Mouse (Mus musculus): ENCODE data around the gene Kcnv2. TPM values are rescaled to one million over a fixed set of nuclear protein-coding genes. Genes with fewer than 3 reads are reported as not detected.
A peak's percentile ranks its signal among the peaks of the same experiment; 100 is the strongest.

Gene Kcnv2
- not detected in 2 replicates for polyA plus RNA-seq (2015; fragmentation: Nextera tagmentation; extraction: Ambion mirVana)

DNA sequence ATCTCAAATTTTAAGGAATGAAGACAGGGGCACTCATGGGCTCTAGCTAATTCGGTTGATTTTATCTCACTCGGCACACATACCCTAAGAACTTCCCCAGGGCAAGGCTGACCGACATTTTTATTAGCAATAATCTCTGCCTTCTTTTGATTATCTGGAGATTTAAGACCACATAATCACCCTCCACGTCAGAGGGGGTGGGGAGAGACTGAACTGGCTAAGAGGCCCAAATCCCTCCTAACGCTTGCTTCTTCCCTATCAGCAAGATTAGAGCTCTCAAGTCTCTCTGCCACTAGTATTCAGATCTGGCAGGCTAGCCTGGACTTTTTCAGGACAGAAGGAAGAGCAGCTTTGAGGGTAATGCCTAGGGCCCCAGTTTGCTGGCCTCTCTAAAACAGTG, at the start of gene Kcnv2:
Gene Kcnv2, plus strand, starts transcription at position 308 of the 400 bp plus-strand sequence.
- H3K9me3 ChIP-seq (replicated peaks): no peaks in the 10 kb centered on the region
- H3K4me3 ChIP-seq (replicated peaks): no peak within 1 kb of the TSS
- H3K9ac ChIP-seq: no peak within 1 kb of the TSS
- no peak within 1 kb of the TSS for H3K4me2 ChIP-seq (replicated peaks)
- no peaks in the 10 kb centered on the region for H3K4me1 ChIP-seq
- ATAC-seq (ENCODE audit: insufficient number of reproducible peaks, low FRiP score, low TSS enrichment, low read depth): no peak
- no peak within 1 kb of the TSS for H3K27ac ChIP-seq (replicated peaks)
- no peaks in the 10 kb centered on the region for H3K27me3 ChIP-seq
- no peaks in the 10 kb centered on the region for H3K36me3 ChIP-seq
- 33% methylated on average over 5 of the region's 5 CpGs for WGBS

DNA sequence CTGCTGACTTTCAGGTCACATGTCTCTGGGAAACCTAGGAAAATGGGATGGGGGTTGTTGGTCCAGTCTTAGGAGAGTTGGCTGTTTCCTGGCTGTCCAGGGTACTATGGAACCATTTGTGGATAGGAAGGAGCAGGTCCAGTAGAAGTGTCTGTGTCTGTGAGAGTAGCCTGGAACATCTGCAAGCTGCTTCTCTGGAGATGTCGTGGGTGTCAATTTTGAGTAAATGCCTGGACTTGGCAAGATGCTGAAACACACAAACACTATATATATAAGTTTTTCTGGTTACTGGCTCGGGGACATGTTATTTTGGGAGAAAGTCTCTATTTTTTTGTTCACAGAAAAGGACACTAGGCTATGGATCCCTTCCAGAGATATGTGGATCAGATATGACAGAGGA, 49.0 kb upstream of the Kcnv2 start:
- 67% methylated on average over 2 of the region's 2 CpGs for WGBS
- H3K27ac ChIP-seq (replicated peaks): no peak overlapping the region
- H3K9me3 ChIP-seq (replicated peaks): no peaks in the 10 kb centered on the region
- no peaks in the 10 kb centered on the region for H3K4me1 ChIP-seq
- no peak overlapping the region for H3K4me2 ChIP-seq (replicated peaks)
- H3K9ac ChIP-seq: no peak overlapping the region
- no peak overlapping the region for H3K4me3 ChIP-seq (replicated peaks)
- no peak for ATAC-seq (ENCODE audit: insufficient number of reproducible peaks, low FRiP score, low TSS enrichment, low read depth)
- no peaks in the 10 kb centered on the region for H3K36me3 ChIP-seq
- H3K27me3 ChIP-seq: no peaks in the 10 kb centered on the region

DNA sequence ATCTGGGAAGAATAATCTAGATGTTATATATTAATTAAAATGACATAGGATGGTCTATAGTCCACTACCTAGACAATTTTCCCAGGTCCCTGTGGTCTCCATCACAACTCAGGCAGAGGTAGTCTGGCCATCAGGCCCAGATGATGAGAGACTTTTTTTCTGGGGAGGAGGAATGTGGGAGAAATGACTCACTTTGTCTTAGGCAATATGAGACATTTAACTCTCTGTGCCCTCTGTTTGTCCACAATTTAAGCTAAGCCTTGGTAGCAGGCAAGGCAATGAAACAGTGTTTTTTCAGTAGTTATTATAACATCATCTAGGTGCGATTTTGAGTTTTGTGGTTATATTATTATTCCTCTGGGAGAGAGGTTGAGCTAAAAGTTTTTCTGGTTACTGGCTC, 48.0 kb upstream of the Kcnv2 start:
- H3K4me2 ChIP-seq (replicated peaks): no peak overlapping the region
- no peak overlapping the region for H3K9ac ChIP-seq
- no peaks in the 10 kb centered on the region for H3K27me3 ChIP-seq
- ATAC-seq (ENCODE audit: insufficient number of reproducible peaks, low FRiP score, low TSS enrichment, low read depth): no peak
- H3K4me3 ChIP-seq (replicated peaks): no peak overlapping the region
- no peaks in the 10 kb centered on the region for H3K9me3 ChIP-seq (replicated peaks)
- no peaks in the 10 kb centered on the region for H3K4me1 ChIP-seq
- WGBS: 87% methylated on average over 1 of the region's 1 CpGs
- H3K27ac ChIP-seq (replicated peaks): no peak overlapping the region
- no peaks in the 10 kb centered on the region for H3K36me3 ChIP-seq

GRCm38 (mm10) chr19:27279174-27279573, 43.2 kb upstream of the Kcnv2 start:
- Histone ChIP-seq H3K9ac (no peak overlapping the region), H3K4me2 (replicated peaks) (no peak overlapping the region), H3K4me3 (replicated peaks) (no peak overlapping the region), H3K4me1 (no peaks in the 10 kb centered on the region), H3K9me3 (replicated peaks) (no peaks in the 10 kb centered on the region), H3K36me3 (no peaks in the 10 kb centered on the region), H3K27me3 (no peaks in the 10 kb centered on the region), H3K27ac (replicated peaks) (no peak overlapping the region)
- 81% methylated on average over 2 of the region's 2 CpGs for WGBS
- ATAC-seq (ENCODE audit: insufficient number of reproducible peaks, low FRiP score, low TSS enrichment, low read depth): no peak

DNA sequence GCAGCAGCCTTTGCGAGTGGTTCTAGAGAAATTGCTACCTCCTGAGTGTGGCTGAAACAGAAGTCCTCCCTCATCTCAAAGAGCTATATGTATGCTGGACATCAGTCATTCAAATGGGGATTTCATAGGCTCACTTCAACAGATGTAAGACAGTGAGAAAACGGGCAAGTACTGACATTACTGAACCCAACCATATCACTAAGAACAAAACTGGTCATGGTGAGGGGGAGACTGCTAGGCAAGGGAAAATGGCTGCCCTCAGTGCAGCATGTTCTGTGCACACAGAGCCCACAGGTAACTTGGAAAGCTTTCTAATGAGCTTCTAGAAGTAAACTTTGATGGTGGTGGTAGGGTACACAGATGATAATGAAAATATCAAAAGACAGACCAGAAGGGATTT, 12.3 kb upstream of the Kcnv2 start:
- Histone ChIP-seq H3K36me3 (no peaks in the 10 kb centered on the region), H3K4me3 (replicated peaks) (no peak overlapping the region), H3K9ac (no peak overlapping the region), H3K27ac (replicated peaks) (no peak overlapping the region), H3K27me3 (no peaks in the 10 kb centered on the region), H3K4me1 (no peaks in the 10 kb centered on the region), H3K9me3 (replicated peaks) (no peaks in the 10 kb centered on the region), H3K4me2 (replicated peaks) (no peak overlapping the region)
- no peak for ATAC-seq (ENCODE audit: insufficient number of reproducible peaks, low FRiP score, low TSS enrichment, low read depth)
- 93% methylated on average over 2 of the region's 2 CpGs for WGBS

DNA sequence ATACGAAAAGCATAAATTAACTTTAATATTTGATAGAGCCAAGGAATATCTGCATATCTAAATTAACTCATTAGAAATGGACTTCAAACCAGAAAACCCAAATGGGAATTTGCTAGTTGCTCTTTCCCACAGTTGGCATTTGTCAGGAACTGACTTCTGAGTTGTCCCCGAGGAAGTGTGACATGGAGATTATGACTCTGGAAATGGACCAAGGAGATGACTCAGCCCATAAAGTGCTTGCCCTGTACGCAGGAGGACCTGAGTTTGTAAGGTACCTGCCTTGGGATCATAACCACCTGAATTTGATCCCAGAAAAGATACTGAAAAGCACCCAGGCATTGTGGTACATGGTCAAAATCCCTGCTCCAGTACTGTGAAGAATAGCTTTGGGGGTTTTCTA, 11.1 kb upstream of the Kcnv2 start:
- no peak for ATAC-seq (ENCODE audit: insufficient number of reproducible peaks, low FRiP score, low TSS enrichment, low read depth)
- WGBS: 83% methylated on average over 3 of the region's 3 CpGs
- Histone ChIP-seq H3K27me3 (no peaks in the 10 kb centered on the region), H3K27ac (replicated peaks) (no peak overlapping the region), H3K4me3 (replicated peaks) (no peak overlapping the region), H3K36me3 (no peaks in the 10 kb centered on the region), H3K4me2 (replicated peaks) (no peak overlapping the region), H3K9ac (no peak overlapping the region), H3K9me3 (replicated peaks) (no peaks in the 10 kb centered on the region), H3K4me1 (no peaks in the 10 kb centered on the region)

- WGBS: 86% methylated on average over 11 of the region's 11 CpGs
- H3K27ac ChIP-seq (replicated peaks): no peak overlapping the region
- no peak overlapping the region for H3K9ac ChIP-seq
- H3K9me3 ChIP-seq (replicated peaks): no peaks in the 10 kb centered on the region
- no peaks in the 10 kb centered on the region for H3K36me3 ChIP-seq
- ATAC-seq (ENCODE audit: insufficient number of reproducible peaks, low FRiP score, low TSS enrichment, low read depth): no peak
- H3K4me3 ChIP-seq (replicated peaks): no peak overlapping the region
- H3K27me3 ChIP-seq: no peaks in the 10 kb centered on the region
- H3K4me1 ChIP-seq: no peaks in the 10 kb centered on the region
- no peak overlapping the region for H3K4me2 ChIP-seq (replicated peaks)
Measured at GRCm38 (mm10) chr19:27312266-27313079, 9.9 kb upstream of the Kcnv2 start.

- Histone ChIP-seq H3K9ac (no peak overlapping the region), H3K4me1 (no peaks in the 10 kb centered on the region), H3K36me3 (no peaks in the 10 kb centered on the region), H3K4me3 (replicated peaks) (no peak overlapping the region), H3K27me3 (no peaks in the 10 kb centered on the region), H3K9me3 (replicated peaks) (no peaks in the 10 kb centered on the region), H3K27ac (replicated peaks) (no peak overlapping the region), H3K4me2 (replicated peaks) (no peak overlapping the region)
- 66% methylated on average over 3 of the region's 3 CpGs for WGBS
- ATAC-seq (ENCODE audit: insufficient number of reproducible peaks, low FRiP score, low TSS enrichment, low read depth): no peak
Measured at GRCm38 (mm10) chr19:27313080-27313413, 9.3 kb upstream of the Kcnv2 start.

DNA sequence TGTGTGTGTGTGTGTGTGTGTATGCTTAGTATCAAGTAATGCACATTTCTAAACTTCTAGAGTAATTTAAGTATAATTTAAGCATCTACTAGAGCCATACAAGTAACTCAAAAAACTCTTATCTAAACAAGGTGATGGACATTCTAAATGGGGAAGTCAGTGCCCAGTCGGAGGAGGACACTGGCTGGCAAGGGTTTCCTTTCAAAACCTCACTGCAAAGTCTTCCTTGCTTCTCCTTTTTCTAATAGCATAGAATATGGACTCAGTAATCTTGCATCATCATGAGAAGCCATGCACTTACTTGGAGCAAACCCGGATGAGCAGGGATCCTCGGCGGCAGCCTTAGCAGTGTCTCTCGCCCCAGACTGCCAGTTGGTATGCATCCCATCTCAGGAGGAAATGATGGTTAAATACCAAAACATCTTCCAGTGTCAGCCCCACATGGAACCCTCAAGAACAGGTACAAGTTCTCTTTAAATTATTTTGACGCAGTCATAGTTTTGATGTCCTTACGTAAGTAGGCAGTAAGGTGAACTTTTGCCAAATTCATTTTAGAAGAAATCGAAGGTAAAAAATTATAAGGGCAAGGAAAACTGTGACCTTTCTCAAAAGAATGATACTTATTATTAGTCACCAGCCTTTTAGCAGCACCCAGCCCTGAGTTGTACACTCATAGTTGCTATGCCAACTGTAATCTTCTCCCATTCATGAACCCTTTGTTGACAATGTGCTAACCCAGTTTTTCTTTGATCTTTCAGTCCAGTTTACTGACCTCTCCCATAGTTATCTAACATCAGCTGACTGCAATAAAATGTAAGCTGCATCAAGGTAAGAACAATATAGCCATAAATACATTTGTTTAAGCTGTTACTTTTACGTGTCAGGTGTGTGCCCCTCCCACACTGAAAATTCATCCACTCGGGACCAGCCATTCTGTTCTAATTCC, 5.8 kb upstream of the Kcnv2 start:
- Histone ChIP-seq H3K4me1 (no peaks in the 10 kb centered on the region), H3K9ac (no peak overlapping the region), H3K27me3 (no peaks in the 10 kb centered on the region), H3K9me3 (replicated peaks) (no peaks in the 10 kb centered on the region), H3K4me2 (replicated peaks) (no peak overlapping the region), H3K27ac (replicated peaks) (no peak overlapping the region), H3K36me3 (no peaks in the 10 kb centered on the region), H3K4me3 (replicated peaks) (no peak overlapping the region)
- 68% methylated on average over 10 of the region's 10 CpGs for WGBS
- no peak for ATAC-seq (ENCODE audit: insufficient number of reproducible peaks, low FRiP score, low TSS enrichment, low read depth)

- H3K27me3 ChIP-seq: no peaks in the 10 kb centered on the region
- 31% methylated on average over 5 of the region's 5 CpGs for whole genome bisulfite sequencing
- H3K9me3 ChIP-seq (replicated peaks): no peaks in the 10 kb centered on the region
Measured at GRCm38 (mm10) chr19:27317337-27317736, 5.1 kb upstream of the Kcnv2 start.

DNA sequence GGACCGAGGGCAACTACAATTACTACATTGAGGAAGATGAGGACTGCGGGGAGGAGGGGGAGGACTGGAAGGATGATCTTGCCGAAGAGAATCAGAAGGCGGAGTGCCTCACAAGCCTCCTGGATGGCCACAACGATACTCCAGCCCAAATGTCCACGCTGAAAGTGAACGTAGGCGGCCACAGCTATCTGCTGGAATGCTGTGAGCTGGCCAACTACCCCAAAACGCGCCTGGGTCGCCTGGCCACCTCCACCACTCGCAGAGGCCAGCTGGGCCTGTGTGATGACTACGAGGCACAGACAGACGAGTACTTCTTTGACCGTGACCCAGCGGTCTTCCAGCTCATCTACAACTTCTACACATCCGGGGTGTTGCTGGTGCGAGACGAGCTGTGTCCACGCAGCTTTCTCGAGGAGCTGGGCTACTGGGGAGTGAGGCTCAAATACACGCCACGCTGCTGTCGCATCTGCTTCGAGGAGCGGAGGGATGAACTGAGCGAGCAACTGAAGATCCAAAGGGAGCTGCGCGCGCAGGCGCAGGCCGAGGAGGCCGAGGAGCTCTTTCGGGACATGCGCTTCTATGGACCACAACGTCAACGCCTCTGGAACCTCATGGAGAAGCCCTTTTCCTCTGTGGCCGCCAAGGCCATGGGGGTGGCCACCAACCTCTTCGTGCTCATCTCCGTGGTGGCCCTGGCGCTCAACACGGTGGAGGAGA, 681 bp downstream of the Kcnv2 start:
- Histone ChIP-seq H3K36me3 (no peaks in the 10 kb centered on the region), H3K4me3 (replicated peaks) (no peak overlapping the region), H3K27me3 (no peaks in the 10 kb centered on the region), H3K9me3 (replicated peaks) (no peaks in the 10 kb centered on the region), H3K9ac (no peak overlapping the region), H3K4me2 (replicated peaks) (no peak overlapping the region), H3K27ac (replicated peaks) (no peak overlapping the region), H3K4me1 (no peaks in the 10 kb centered on the region)
- WGBS: 96% methylated on average over 42 of the region's 42 CpGs
- ATAC-seq (ENCODE audit: insufficient number of reproducible peaks, low FRiP score, low TSS enrichment, low read depth): no peak

More at GRCm38 (mm10) chr19:27317337-27317736, 5.1 kb upstream of the Kcnv2 start:
- no peaks in the 10 kb centered on the region for H3K36me3 ChIP-seq
- ATAC-seq (ENCODE audit: insufficient number of reproducible peaks, low FRiP score, low TSS enrichment, low read depth): 0 out of 2 replicates have a peak, but pooled peaks have one; percentile 72
- H3K4me3 ChIP-seq (replicated peaks): no peak overlapping the region
- no peak overlapping the region for H3K9ac ChIP-seq
- H3K27ac ChIP-seq (replicated peaks): no peak overlapping the region
- no peaks in the 10 kb centered on the region for H3K4me1 ChIP-seq
- H3K4me2 ChIP-seq (replicated peaks): no peak overlapping the region
